ENCODE assay signal across 8 mouse cellular contexts in the genomic region with DNA sequence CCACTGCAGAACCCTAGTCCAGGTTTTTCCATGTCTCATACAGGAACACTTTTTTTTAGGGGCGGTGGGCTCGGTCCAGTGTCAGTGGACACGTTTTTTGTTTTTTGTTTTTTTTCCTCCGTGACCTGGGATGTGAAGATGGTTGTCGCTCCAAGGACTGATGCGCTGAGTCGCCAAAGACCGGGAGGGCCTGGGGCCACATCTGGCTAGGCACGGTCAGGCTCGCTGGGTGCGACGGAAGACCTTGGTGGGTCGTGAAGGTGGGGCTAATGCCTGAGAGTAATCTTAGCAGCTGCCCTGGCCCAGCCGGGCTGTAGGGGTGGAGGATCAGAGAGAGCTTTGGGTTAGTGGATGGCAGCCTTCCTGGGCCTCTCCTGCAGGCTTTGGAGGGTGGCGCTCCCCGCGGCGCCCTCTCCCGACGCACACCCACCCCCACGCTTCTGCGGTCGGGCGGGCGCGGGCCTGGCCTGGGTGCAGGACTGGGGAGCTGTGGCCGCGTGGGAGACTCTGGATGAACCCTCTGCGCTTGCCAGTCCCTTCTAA. TPM values are rescaled to one million over a fixed set of nuclear protein-coding genes. Genes with fewer than 3 reads are reported as not detected.
DNase-seq lines count a peak whose midpoint lies in the region; ATAC-seq and TF ChIP-seq lines count a peak whose summit lies in the region.

No protein-coding gene starts in this region.

- peaks cover 36% of the 10 kb centered on the region for H3K4me1 ChIP-seq in heart, embryonic 16.5 days (ENCODE audit: control insufficient read depth, insufficient read depth, low read length)
- H3K4me1 ChIP-seq in liver, embryonic 11.5 days (replicated peaks; ENCODE audit: control insufficient read depth, insufficient read depth, low read length) = peaks cover 34% of the 10 kb centered on the region
- H3K4me1 ChIP-seq in neural tube, embryonic 13.5 days (replicated peaks) = peaks cover 54% of the 10 kb centered on the region

- H3K4me2 ChIP-seq in heart, embryonic 16.5 days (ENCODE audit: low read depth, low read length) = peak overlapping the region; percentile 97
- H3K4me2 ChIP-seq in liver, embryonic 11.5 days = peak overlapping the region; percentile 98
- peak overlapping the region; percentile 86 for H3K4me2 ChIP-seq in neural tube, embryonic 13.5 days

- peak; percentile 28 for ATAC-seq in Patski
- ATAC-seq in heart, embryonic 16.5 days (replicated peaks; ENCODE audit: extremely low read depth, insufficient read depth, low FRiP score) = no peak
- ATAC-seq in liver, embryonic 11.5 days (replicated peaks; ENCODE audit: low FRiP score) = peak; percentile 30
- ATAC-seq in neural tube, embryonic 13.5 days (ENCODE audit: low read depth) = peak; percentile 8; the same call in 1 of the 2 replicates

- 1% methylated on average over 29 of the region's 29 CpGs for WGBS in heart, embryonic 16.5 days
- 1% methylated on average over 24 of the region's 29 CpGs for WGBS in liver, embryonic 11.5 days
- under 1% methylated on average over 29 of the region's 29 CpGs for WGBS in neural tube, embryonic 13.5 days

- H3K27ac ChIP-seq in heart, embryonic 16.5 days (ENCODE audit: low read length) = peak overlapping the region; percentile 93
- peak overlapping the region; percentile 98 for H3K27ac ChIP-seq in liver, embryonic 11.5 days (ENCODE audit: low read depth, low read length)
- peak overlapping the region; percentile 97 for H3K27ac ChIP-seq in neural tube, embryonic 13.5 days (replicated peaks)

- H3K9me3 ChIP-seq in heart, embryonic 16.5 days (replicated peaks; ENCODE audit: control insufficient read depth, low read length) = no peaks in the 10 kb centered on the region
- H3K9me3 ChIP-seq in liver, embryonic 11.5 days (ENCODE audit: control insufficient read depth, low read length) = no peaks in the 10 kb centered on the region
- no peaks in the 10 kb centered on the region for H3K9me3 ChIP-seq in neural tube, embryonic 13.5 days

- no peaks in the 10 kb centered on the region for H3K27me3 ChIP-seq in Patski
- H3K27me3 ChIP-seq in heart, embryonic 16.5 days (ENCODE audit: control insufficient read depth, insufficient read depth, low read length) = no peaks in the 10 kb centered on the region
- no peaks in the 10 kb centered on the region for H3K27me3 ChIP-seq in liver, embryonic 11.5 days (replicated peaks; ENCODE audit: control insufficient read depth, insufficient read depth, low read length)
- H3K27me3 ChIP-seq in neural tube, embryonic 13.5 days = no peaks in the 10 kb centered on the region

- CTCF ChIA-PET in Patski (lab: Charles Lee) = interaction anchor here (1.1 to 2.3 kb wide), 2 partner anchors 10 to 58 kb away, joined by 3 to 8 read pairs; no protein-coding TSS in a partner anchor

- POLR2A ChIA-PET in Patski (lab: Charles Lee) = interaction anchor here (1.0 to 3.5 kb wide), 8 partner anchors 8 to 368 kb away, joined by 3 to 26 read pairs (median 4); no protein-coding TSS in a partner anchor

- DNase-seq in layer of hippocampus, postnatal 36 days = peak; percentile 45 to 51
- DNase-seq in layer of hippocampus, adult 8-10 months (ENCODE audit: low spot score in 2 of 2) = no peak
- DNase-seq in Patski (ENCODE audit: low read depth, low spot score) = no peak
- DNase-seq in embryo, embryonic 9.5 days (ENCODE audit: extremely low spot score) = peak; percentile 37
- DNase-seq in liver, embryonic 11.5 days (ENCODE audit: low spot score) = peak; percentile 62
- no peak for DNase-seq in left cerebral cortex, adult 8-10 months (ENCODE audit: low spot score in 2 of 2)

- in situ Hi-C loops in Patski (cut with MboI; ENCODE audit: low pct_unique_long_range_greater_than_20kb) = no loop called here

- peak overlapping the region; percentile 95 for H3K4me3 ChIP-seq in heart, embryonic 16.5 days (ENCODE audit: low read length)
- peak overlapping the region; percentile 90 for H3K4me3 ChIP-seq in liver, embryonic 11.5 days (ENCODE audit: low read depth, low read length)
- H3K4me3 ChIP-seq in neural tube, embryonic 13.5 days = peak overlapping the region; percentile 96

- TF ChIP-seq CTCF in Patski (IDR thresholded peaks at IDR 0.05) = no peak

- H3K9ac ChIP-seq in heart, embryonic 16.5 days (ENCODE audit: low read length) = peak overlapping the region; percentile 97
- H3K9ac ChIP-seq in liver, embryonic 11.5 days (ENCODE audit: low read depth, low read length) = peak overlapping the region; percentile 91
- peak overlapping the region; percentile 99 for H3K9ac ChIP-seq in neural tube, embryonic 13.5 days

- no peaks in the 10 kb centered on the region; the same call in 1 of the 2 replicates for H3K36me3 ChIP-seq in heart, embryonic 16.5 days (ENCODE audit: control insufficient read depth, insufficient read depth)
- peaks cover 3% of the 10 kb centered on the region; the same call in 1 of the 2 replicates for H3K36me3 ChIP-seq in liver, embryonic 11.5 days (ENCODE audit: control insufficient read depth, insufficient read depth, low read length)
- H3K36me3 ChIP-seq in neural tube, embryonic 13.5 days = peaks cover 8% of the 10 kb centered on the region

RNA-seq across cellular contexts. Expression of a gene that starts 0.8 kb away (rescaled TPM):
- 100 to 1,000 TPM; 635 to 641 TPM for total RNA-seq in layer of hippocampus, postnatal 36 days (2021)
- 100 to 1,000 TPM; 563 to 611 (median 584) TPM for total RNA-seq in layer of hippocampus, adult 8-10 months (2022)
- 116 TPM for polyA plus RNA-seq in Patski (2021)
- 15.5 and 18.4 TPM in 2 replicates for polyA plus RNA-seq in heart, embryonic 16.5 days (2015; fragmentation: Nextera tagmentation; extraction: Ambion mirVana)
- 29.4 and 30.6 TPM in 2 replicates for polyA plus RNA-seq in liver, embryonic 11.5 days (2014; fragmentation: Nextera tagmentation; extraction: Ambion mirVana)
- 64.6 and 80.9 TPM in 2 replicates for polyA plus RNA-seq in neural tube, embryonic 13.5 days (2015; fragmentation: Nextera tagmentation; extraction: Ambion mirVana)
- total RNA-seq in left cerebral cortex, adult 8-10 months (2022) = 100 to 1,000 TPM; 521 to 543 (median 525) TPM

RNA-seq across cellular contexts. Expression of a gene that starts 5.1 kb away (rescaled TPM):
- 10 to 100 TPM; 18.6 to 19.8 TPM for total RNA-seq in layer of hippocampus, postnatal 36 days (2021)
- 10 to 100 TPM; 19.0 to 23.5 (median 19.7) TPM for total RNA-seq in layer of hippocampus, adult 8-10 months (2022)
- 26.4 TPM for polyA plus RNA-seq in Patski (2021)
- 18.4 and 20.3 TPM in 2 replicates for polyA plus RNA-seq in heart, embryonic 16.5 days (2015; fragmentation: Nextera tagmentation; extraction: Ambion mirVana)
- polyA plus RNA-seq in liver, embryonic 11.5 days (2014; fragmentation: Nextera tagmentation; extraction: Ambion mirVana) = 12.3 and 12.4 TPM in 2 replicates
- polyA plus RNA-seq in neural tube, embryonic 13.5 days (2015; fragmentation: Nextera tagmentation; extraction: Ambion mirVana) = 51.2 TPM in 2 replicates
- total RNA-seq in left cerebral cortex, adult 8-10 months (2022) = 10 to 100 TPM; 24.2 to 30.3 (median 27.3) TPM

RNA-seq across cellular contexts. Expression of a gene that starts 7.7 kb away (rescaled TPM):
- total RNA-seq in layer of hippocampus, postnatal 36 days (2021) = 100 to 1,000 TPM; 121 to 144 TPM
- total RNA-seq in layer of hippocampus, adult 8-10 months (2022) = 100 to 1,000 TPM; 131 to 154 (median 134) TPM
- polyA plus RNA-seq in Patski (2021) = 190 TPM
- 209 and 225 TPM in 2 replicates for polyA plus RNA-seq in heart, embryonic 16.5 days (2015; fragmentation: Nextera tagmentation; extraction: Ambion mirVana)
- 95.1 and 101 TPM in 2 replicates for polyA plus RNA-seq in liver, embryonic 11.5 days (2014; fragmentation: Nextera tagmentation; extraction: Ambion mirVana)
- polyA plus RNA-seq in neural tube, embryonic 13.5 days (2015; fragmentation: Nextera tagmentation; extraction: Ambion mirVana) = 89.4 and 102 TPM in 2 replicates
- 100 to 1,000 TPM; 128 to 142 (median 135) TPM for total RNA-seq in left cerebral cortex, adult 8-10 months (2022)

RNA-seq across cellular contexts. Expression of a gene that starts 29.1 kb away (rescaled TPM):
- total RNA-seq in layer of hippocampus, postnatal 36 days (2021) = 10 to 100 TPM; 25.6 to 33.2 TPM
- 10 to 100 TPM; 28.8 to 38.8 (median 33.5) TPM for total RNA-seq in layer of hippocampus, adult 8-10 months (2022)
- 221 TPM for polyA plus RNA-seq in Patski (2021)
- 29.2 and 32.5 TPM in 2 replicates for polyA plus RNA-seq in heart, embryonic 16.5 days (2015; fragmentation: Nextera tagmentation; extraction: Ambion mirVana)
- 20.5 and 22.4 TPM in 2 replicates for polyA plus RNA-seq in liver, embryonic 11.5 days (2014; fragmentation: Nextera tagmentation; extraction: Ambion mirVana)
- 18.5 and 24.6 TPM in 2 replicates for polyA plus RNA-seq in neural tube, embryonic 13.5 days (2015; fragmentation: Nextera tagmentation; extraction: Ambion mirVana)
- total RNA-seq in left cerebral cortex, adult 8-10 months (2022) = 10 to 100 TPM; 31.0 to 52.6 (median 39.2) TPM

RNA-seq across cellular contexts. Expression of a gene that starts 29.4 kb away (rescaled TPM):
- total RNA-seq in layer of hippocampus, postnatal 36 days (2021) = 100 to 1,000 TPM; 122 TPM
- total RNA-seq in layer of hippocampus, adult 8-10 months (2022) = 100 to 1,000 TPM; 120 to 139 (median 128) TPM
- polyA plus RNA-seq in Patski (2021) = 182 TPM
- 28.5 and 30.4 TPM in 2 replicates for polyA plus RNA-seq in heart, embryonic 16.5 days (2015; fragmentation: Nextera tagmentation; extraction: Ambion mirVana)
- polyA plus RNA-seq in liver, embryonic 11.5 days (2014; fragmentation: Nextera tagmentation; extraction: Ambion mirVana) = 25.2 and 25.9 TPM in 2 replicates
- 93.2 and 102 TPM in 2 replicates for polyA plus RNA-seq in neural tube, embryonic 13.5 days (2015; fragmentation: Nextera tagmentation; extraction: Ambion mirVana)
- total RNA-seq in left cerebral cortex, adult 8-10 months (2022) = 100 to 1,000 TPM; 121 to 136 (median 129) TPM

Comparison
In these comparisons a context has a peak if more than half of its experiments do, and no peak if none do; other contexts are left out.
1. DNase-seq: peak in layer of hippocampus, postnatal 36 days (2 of 2), embryo, embryonic 9.5 days (single experiment) and liver, embryonic 11.5 days (single experiment); none in layer of hippocampus, adult 8-10 months (0 of 2), Patski (single experiment) and left cerebral cortex, adult 8-10 months (0 of 2).
2. Peak in every context shown above with its lines, with median percentiles within 50 percentile points of each other: H3K27ac ChIP-seq, H3K4me2 ChIP-seq, H3K4me3 ChIP-seq and H3K9ac ChIP-seq.